Mouse (Mus musculus) lung, embryonic 15.5 days (tissue): ENCODE results near the gene Ppp1r1b. TPM values are rescaled to one million over a fixed set of nuclear protein-coding genes. Genes with fewer than 3 reads are reported as not detected.

ENCODE experiments used
- ATAC-seq: fragments of 200-750 bp; cut with Nextera tagmentation; 2 replicates; pipeline ENCODE4 v1.8.0; 2017; ENCODE audit warnings: moderate number of reproducible peaks, borderline replicate concordance; ENCODE audit not compliant: low FRiP score, low TSS enrichment; ENCODE audit errors: extremely low read depth
- H3K27ac ChIP-seq: fragments of 300-500 bp; sonication (generic); 2 replicates; pipeline ENCODE4 v1.5.1; 2015; ENCODE audit warnings: moderate library complexity, mild to moderate bottlenecking, inconsistent platforms
- H3K27me3 ChIP-seq: fragments of 300-500 bp; sonication (generic); 2 replicates; pipeline ENCODE4 v1.6.1; 2015; ENCODE audit warnings: inconsistent platforms
- H3K36me3 ChIP-seq: fragments of 300-500 bp; sonication (generic); 2 replicates; pipeline ENCODE4 v1.6.1; 2015; ENCODE audit warnings: inconsistent platforms
- H3K4me1 ChIP-seq: fragments of 300-500 bp; sonication (generic); 2 replicates; pipeline ENCODE4 v1.6.1; 2015; ENCODE audit warnings: inconsistent platforms
- H3K4me2 ChIP-seq: fragments of 300-500 bp; sonication (generic); 2 replicates; pipeline ENCODE4 v1.6.1; 2015; ENCODE audit warnings: inconsistent platforms, mild to moderate bottlenecking, moderate library complexity
- H3K4me3 ChIP-seq: fragments of 300-500 bp; sonication (generic); 2 replicates; pipeline ENCODE4 v1.5.1; 2015; ENCODE audit warnings: mild to moderate bottlenecking, inconsistent platforms
- H3K9ac ChIP-seq: fragments of 300-500 bp; sonication (generic); 2 replicates; pipeline ENCODE4 v1.6.1; 2015; ENCODE audit warnings: inconsistent platforms
- H3K9me3 ChIP-seq: fragments of 300-500 bp; sonication (generic); 2 replicates; pipeline ENCODE4 v1.6.1; 2016; ENCODE audit warnings: inconsistent platforms
- WGBS: fragments of 180-500 bp; shearing (Covaris S2); methylation state at CpG from one replicate; pipeline ENCODE4 v1.1.7; 2015; 5-methylcytosine and 5-hydroxymethylcytosine counted together
- polyA plus RNA-seq: library from polyadenylated mRNA; unstranded; fragments of >200 nt; fragmentation: Nextera tagmentation; extraction: Ambion mirVana; gene quantifications from 2 replicates; pipeline ENCODE4 v1.2.1, GENCODE M21; 2015

Ppp1r1b gene
- polyA plus RNA-seq, 1 experiment from 2014 or later: 5.5 TPM

DNA sequence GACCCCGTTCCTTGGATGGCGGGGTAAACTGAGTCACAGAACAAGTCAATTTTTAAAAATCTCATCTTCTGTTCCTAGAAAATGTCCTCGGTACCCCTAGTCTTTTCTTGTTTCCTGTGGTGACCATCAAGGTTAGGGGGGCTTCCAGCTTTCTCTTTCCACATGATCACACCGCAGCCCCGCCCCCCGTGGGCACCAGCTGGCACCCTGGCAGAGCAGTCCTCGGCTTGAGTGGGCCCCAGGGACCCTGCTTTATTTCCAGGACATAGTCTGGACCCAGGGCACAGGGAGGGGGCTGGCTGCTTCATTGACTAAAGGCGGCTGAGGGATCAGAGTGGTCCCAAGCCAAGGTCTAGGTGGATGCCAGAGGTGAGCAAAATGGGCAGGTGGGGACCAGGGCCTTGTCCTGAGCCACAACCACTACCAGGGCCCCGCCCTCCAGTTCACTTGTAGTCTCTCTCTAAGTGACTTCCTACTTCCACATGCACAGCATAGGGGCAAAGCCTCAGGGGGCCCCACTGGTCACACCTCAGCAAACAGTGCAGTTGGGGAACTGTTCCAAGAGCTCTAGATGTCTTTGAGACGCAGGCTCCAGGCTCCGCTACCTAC is 8.4 kb upstream of the Ppp1r1b start:
- H3K4me3 ChIP-seq: peak overlapping the region; percentile 49
- H3K27me3 ChIP-seq: peaks cover 83% of the 10 kb centered on the region
- WGBS: 9% methylated on average over 11 of the region's 11 CpGs
- H3K36me3 ChIP-seq: no peaks in the 10 kb centered on the region
- no peak overlapping the region for H3K9ac ChIP-seq
- H3K4me2 ChIP-seq: peak overlapping the region; percentile 96
- H3K9me3 ChIP-seq: no peaks in the 10 kb centered on the region
- no peak overlapping the region for H3K27ac ChIP-seq
- peaks cover 20% of the 10 kb centered on the region for H3K4me1 ChIP-seq
- ATAC-seq: 0 out of 2 replicates have a peak, but pooled peaks have one; percentile 9

GRCm38 (mm10) chr11:98340597-98340996 is 7.6 kb upstream of the Ppp1r1b start:
- Histone ChIP-seq H3K27me3 (peaks cover 83% of the 10 kb centered on the region), H3K36me3 (no peaks in the 10 kb centered on the region), H3K4me3 (no peak overlapping the region), H3K4me1 (peaks cover 20% of the 10 kb centered on the region), H3K9ac (no peak overlapping the region), H3K27ac (no peak overlapping the region), H3K4me2 (no peak overlapping the region), H3K9me3 (no peaks in the 10 kb centered on the region)
- 13% methylated on average over 3 of the region's 4 CpGs for WGBS
- ATAC-seq: no peak

GRCm38 (mm10) chr11:98341174-98341573 is 7.0 kb upstream of the Ppp1r1b start:
- H3K4me3 ChIP-seq: no peak overlapping the region
- ATAC-seq: no peak
- peaks cover 82% of the 10 kb centered on the region for H3K27me3 ChIP-seq
- H3K4me1 ChIP-seq: peaks cover 20% of the 10 kb centered on the region
- H3K9me3 ChIP-seq: no peaks in the 10 kb centered on the region
- H3K36me3 ChIP-seq: no peaks in the 10 kb centered on the region
- no peak overlapping the region for H3K4me2 ChIP-seq
- H3K9ac ChIP-seq: no peak overlapping the region
- H3K27ac ChIP-seq: no peak overlapping the region
- WGBS: 47% methylated on average over 4 of the region's 4 CpGs

DNA sequence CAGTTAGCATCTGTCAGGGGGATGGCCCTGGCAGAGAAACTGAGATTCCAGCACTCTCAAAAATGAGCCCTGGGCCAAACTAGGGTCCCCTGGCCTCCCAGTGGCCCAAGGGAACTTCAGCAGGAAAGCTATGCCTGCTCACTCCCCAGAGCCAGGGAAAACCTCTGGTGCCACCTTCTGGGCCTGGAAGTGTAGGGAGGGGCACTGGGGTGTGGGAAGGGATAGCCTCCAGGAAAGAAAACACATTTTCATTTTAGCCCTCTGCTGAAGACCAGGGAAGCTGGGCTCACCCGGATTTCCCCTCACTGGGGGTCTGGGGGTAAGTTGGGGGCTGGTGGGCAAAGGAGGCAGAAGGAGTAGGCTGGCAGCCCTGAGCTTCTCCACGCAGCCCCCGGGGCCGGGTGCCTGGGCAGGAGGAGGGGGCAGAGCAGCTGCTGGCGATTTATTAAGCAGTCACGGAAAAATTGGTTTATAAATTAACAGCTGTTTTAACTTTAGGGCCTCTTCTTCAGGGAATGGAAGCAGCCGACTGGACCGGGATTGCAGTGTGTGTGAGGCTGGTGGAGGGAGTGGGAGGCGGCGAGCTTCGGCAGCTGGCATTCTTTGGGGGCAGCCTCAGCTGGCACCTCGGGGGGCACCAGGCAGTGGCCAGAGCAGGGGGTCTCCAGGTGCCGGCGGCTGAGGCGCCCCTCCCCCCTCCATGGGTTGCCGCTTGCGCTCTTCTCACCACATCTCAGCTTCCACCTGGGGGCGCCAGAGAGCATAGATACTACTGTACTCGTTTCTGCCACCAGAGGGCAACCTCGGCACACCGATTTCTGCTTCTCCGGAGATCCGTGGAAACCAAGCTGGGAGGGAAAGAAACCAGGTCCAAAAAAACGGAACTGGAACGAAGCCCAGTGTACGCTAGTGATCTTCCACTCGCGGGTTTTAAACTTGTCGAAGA is 5.9 kb upstream of the Ppp1r1b start:
- ATAC-seq: 0 out of 2 replicates have a peak, but pooled peaks have one; percentile 25
- H3K9ac ChIP-seq: no peak overlapping the region
- H3K27me3 ChIP-seq: peaks cover 82% of the 10 kb centered on the region
- H3K4me3 ChIP-seq: peak overlapping the region; percentile 33
- H3K27ac ChIP-seq: no peak overlapping the region
- H3K36me3 ChIP-seq: no peaks in the 10 kb centered on the region
- no peaks in the 10 kb centered on the region for H3K9me3 ChIP-seq
- WGBS: 2% methylated on average over 29 of the region's 29 CpGs
- H3K4me1 ChIP-seq: peaks cover 20% of the 10 kb centered on the region
- peak overlapping the region; percentile 68 for H3K4me2 ChIP-seq

- H3K4me3 ChIP-seq: no peak overlapping the region; the same call in 1 of the 2 replicates
- H3K4me2 ChIP-seq: peak overlapping the region; percentile 38; the same call in 1 of the 2 replicates
- H3K27ac ChIP-seq: no peak overlapping the region
- H3K27me3 ChIP-seq: peaks cover 82% of the 10 kb centered on the region
- H3K9ac ChIP-seq: no peak overlapping the region
- 1% methylated on average over 14 of the region's 14 CpGs for WGBS
- no peaks in the 10 kb centered on the region for H3K9me3 ChIP-seq
- no peaks in the 10 kb centered on the region for H3K36me3 ChIP-seq
- no peak for ATAC-seq
- H3K4me1 ChIP-seq: peaks cover 22% of the 10 kb centered on the region
Observed at GRCm38 (mm10) chr11:98345253-98345652, 3.0 kb upstream of the Ppp1r1b start.

DNA sequence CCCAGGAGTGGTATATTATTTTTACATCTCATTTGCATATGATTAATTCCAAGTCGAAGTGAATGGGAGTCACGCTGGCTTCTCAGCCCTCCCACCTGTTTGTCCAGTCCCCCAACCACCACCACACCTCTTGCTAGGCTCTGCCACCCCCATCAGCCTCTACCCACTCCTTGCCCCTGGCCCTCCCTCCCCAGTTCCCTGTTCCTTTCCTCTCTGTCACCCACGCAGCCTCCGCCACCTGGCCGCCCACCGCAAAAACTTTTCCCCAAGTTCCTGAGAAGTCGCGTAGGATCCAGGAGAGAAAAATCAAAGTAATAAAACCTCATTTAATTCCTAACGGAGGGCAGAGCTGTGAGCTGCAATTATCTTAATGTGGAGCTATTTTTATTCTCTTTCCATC is 2.0 kb upstream of the Ppp1r1b start:
- Histone ChIP-seq H3K9me3 (no peaks in the 10 kb centered on the region), H3K4me2 (no peak overlapping the region), H3K4me3 (no peak overlapping the region), H3K27ac (no peak overlapping the region), H3K4me1 (peaks cover 22% of the 10 kb centered on the region), H3K36me3 (no peaks in the 10 kb centered on the region), H3K27me3 (peaks cover 83% of the 10 kb centered on the region), H3K9ac (no peak overlapping the region)
- no peak for ATAC-seq
- 18% methylated on average over 9 of the region's 9 CpGs for WGBS

GRCm38 (mm10) chr11:98347385-98348082 is 670 bp upstream of the Ppp1r1b start:
- H3K4me3 ChIP-seq: no peak overlapping the region
- WGBS: 7% methylated on average over 11 of the region's 12 CpGs

DNA sequence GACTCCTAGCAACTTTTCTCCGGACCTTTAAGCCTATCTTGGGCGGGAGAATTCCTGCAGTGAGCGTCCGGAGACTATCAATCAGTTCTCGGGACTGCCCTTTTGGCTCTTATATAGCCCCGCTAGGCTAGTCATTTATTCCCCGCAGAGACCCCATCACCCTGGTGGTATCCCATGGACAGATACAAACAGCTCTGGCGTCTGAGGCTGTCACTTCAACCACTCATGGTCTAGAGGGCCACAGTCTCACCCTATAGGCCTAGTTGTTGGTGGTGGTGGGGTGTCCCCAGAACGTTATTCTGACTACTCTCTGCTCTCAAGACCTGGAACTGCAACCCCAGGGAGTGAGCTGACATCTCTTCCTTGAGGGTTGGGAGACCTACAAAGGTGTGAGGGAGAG is 1.1 kb downstream of the Ppp1r1b start:
- H3K9ac ChIP-seq: no peak overlapping the region
- 7% methylated on average over 9 of the region's 9 CpGs for whole genome bisulfite sequencing
- peak overlapping the region; percentile 91 for H3K4me2 ChIP-seq
- H3K4me3 ChIP-seq: peak overlapping the region; percentile 45
- no peak overlapping the region for H3K27ac ChIP-seq
- H3K36me3 ChIP-seq: no peaks in the 10 kb centered on the region
- peaks cover 91% of the 10 kb centered on the region for H3K27me3 ChIP-seq
- peaks cover 25% of the 10 kb centered on the region for H3K4me1 ChIP-seq
- no peak for ATAC-seq
- no peaks in the 10 kb centered on the region for H3K9me3 ChIP-seq

More at GRCm38 (mm10) chr11:98347385-98348082, 670 bp upstream of the Ppp1r1b start:
- Histone ChIP-seq H3K27me3 (peaks cover 82% of the 10 kb centered on the region), H3K4me1 (peaks cover 17% of the 10 kb centered on the region), H3K9me3 (no peaks in the 10 kb centered on the region), H3K4me2 (peak overlapping the region; percentile 91; the same call in 1 of the 2 replicates), H3K9ac (no peak overlapping the region), H3K27ac (no peak overlapping the region), H3K36me3 (no peaks in the 10 kb centered on the region)
- ATAC-seq: no peak

DNA sequence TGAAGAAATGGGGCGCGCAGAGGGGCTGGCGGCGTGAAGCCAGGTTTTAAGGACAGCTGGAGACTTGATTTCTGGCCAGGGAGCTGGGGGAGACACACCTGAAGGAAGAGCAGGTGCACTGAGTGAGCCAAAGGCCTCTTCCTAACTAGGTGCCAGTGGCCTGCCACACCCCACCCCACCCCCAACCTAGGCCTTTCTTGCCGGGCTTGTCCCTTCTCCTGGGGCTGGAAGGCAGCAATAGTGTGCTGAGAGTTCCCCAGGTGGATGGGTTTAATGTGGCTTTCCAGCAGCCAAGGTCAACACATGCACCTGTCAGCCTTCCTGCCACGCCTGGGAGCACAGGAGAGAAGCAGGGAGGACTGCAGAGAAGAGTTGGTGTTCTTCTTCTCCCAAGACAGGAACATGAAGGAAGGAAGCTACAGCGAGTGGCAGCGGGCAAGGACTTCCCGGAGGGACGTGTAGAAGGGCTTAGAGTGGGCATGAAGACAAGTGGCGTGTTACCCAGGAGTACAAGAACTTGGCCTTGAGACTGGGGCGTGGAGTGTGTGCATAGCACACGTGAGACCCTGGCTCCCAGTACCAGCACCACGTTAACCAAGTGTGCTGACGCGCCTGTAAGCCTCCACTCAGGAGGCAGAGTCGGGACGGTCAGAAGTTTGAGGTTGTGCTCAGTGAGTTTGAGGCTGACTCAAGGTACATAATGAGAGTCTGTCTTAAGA is 4.2 kb downstream of the Ppp1r1b start:
- peaks cover 45% of the 10 kb centered on the region for H3K4me1 ChIP-seq
- no peaks in the 10 kb centered on the region for H3K9me3 ChIP-seq
- H3K9ac ChIP-seq: no peak overlapping the region
- no peak overlapping the region for H3K27ac ChIP-seq
- no peak overlapping the region for H3K4me2 ChIP-seq
- no peak overlapping the region for H3K4me3 ChIP-seq
- 65% methylated on average over 18 of the region's 18 CpGs for WGBS
- peaks cover 70% of the 10 kb centered on the region for H3K27me3 ChIP-seq
- ATAC-seq: no peak
- no peaks in the 10 kb centered on the region for H3K36me3 ChIP-seq

DNA sequence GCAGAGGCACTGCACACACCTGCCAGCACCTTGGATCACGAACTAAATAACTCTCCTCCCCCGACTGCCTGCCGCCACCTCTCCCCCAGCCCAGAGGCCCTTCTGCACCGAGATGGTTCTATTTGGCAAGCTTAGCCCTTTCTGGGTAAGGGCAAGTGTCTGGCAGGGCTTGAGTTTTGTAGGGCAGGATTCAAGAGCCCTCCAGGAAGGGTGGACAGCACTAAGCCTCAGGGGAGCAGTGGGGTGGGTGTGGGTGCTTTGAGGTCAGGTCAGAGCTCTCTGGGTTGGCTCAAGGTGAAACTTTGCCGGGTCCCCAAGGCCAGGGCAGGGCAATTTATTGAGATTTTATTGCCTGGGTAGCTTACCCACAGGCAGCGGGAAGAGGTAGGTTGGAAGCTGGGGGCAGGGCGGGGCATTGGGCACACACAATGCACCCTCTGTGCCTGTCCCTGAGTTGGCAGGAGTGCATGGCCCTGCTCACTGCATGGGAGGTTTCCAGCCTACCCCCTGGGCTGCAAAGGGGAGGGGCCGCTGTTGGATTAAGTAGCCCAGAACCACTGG is 5.5 kb downstream of the Ppp1r1b start:
- 28% methylated on average over 8 of the region's 8 CpGs for WGBS

DNA sequence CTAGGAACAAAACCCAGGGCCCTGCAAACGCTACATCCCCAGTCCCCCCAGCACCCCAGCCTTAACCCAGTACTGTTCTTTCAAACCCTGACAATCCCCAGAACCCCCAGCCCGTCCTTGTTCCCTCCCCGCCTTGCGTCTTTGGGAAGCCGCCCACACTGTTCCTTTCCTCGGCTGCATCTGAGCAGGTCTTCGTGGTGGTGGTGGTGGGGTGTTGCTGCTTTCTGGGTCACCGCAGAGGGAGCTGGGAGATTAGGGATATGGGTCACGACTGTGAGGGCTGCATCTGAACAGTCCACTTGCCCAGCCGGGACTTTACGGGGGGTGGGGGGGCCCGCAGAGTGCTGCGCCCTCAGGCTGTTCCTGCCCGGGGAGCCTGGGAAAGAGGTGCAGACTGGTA is 6.2 kb downstream of the Ppp1r1b start:
- peaks cover 42% of the 10 kb centered on the region for H3K4me1 ChIP-seq
- no peaks in the 10 kb centered on the region for H3K36me3 ChIP-seq
- whole genome bisulfite sequencing: 60% methylated on average over 14 of the region's 14 CpGs
- no peak for ATAC-seq
- H3K27me3 ChIP-seq: peaks cover 50% of the 10 kb centered on the region
- no peak overlapping the region for H3K9ac ChIP-seq
- no peaks in the 10 kb centered on the region for H3K9me3 ChIP-seq
- no peak overlapping the region for H3K4me3 ChIP-seq
- no peak overlapping the region for H3K4me2 ChIP-seq
- H3K27ac ChIP-seq: no peak overlapping the region

More for the DNA sequence above, 5.5 kb downstream of the Ppp1r1b start:
- no peaks in the 10 kb centered on the region for H3K9me3 ChIP-seq
- no peak overlapping the region for H3K4me2 ChIP-seq
- H3K4me1 ChIP-seq: peaks cover 40% of the 10 kb centered on the region
- peak overlapping the region; percentile 8; the same call in 1 of the 2 replicates for H3K27ac ChIP-seq
- no peak overlapping the region for H3K9ac ChIP-seq
- H3K36me3 ChIP-seq: no peaks in the 10 kb centered on the region
- ATAC-seq: no peak
- H3K4me3 ChIP-seq: no peak overlapping the region
- H3K27me3 ChIP-seq: peaks cover 57% of the 10 kb centered on the region
